Mouse (Mus musculus) forebrain, embryonic 14.5 days (tissue): ENCODE results near the gene Actc1. TPM values are rescaled to one million over a fixed set of nuclear protein-coding genes. Genes with fewer than 3 reads are reported as not detected.

Experiments used
- ATAC-seq: fragments of 200-750 bp; cut with Nextera tagmentation; 2 replicates; pipeline ENCODE4 v1.8.0; 2017; ENCODE audit warnings: mild to moderate bottlenecking, moderate library complexity
- DNase-seq: peaks from one replicate; pipeline ENCODE4 v3.0.0-alpha.2; 2015; ENCODE audit warnings: low spot score
- H3K27ac ChIP-seq: fragments of 300-500 bp; sonication (generic); 2 replicates; pipeline ENCODE4 v1.5.1; 2014; ENCODE audit warnings: low read depth, mild to moderate bottlenecking, control low read depth, low read length, moderate library complexity
- H3K27me3 ChIP-seq: fragments of 300-500 bp; sonication (generic); replicated peaks from 2 replicates; pipeline ENCODE4 v1.6.1; 2014; ENCODE audit warnings: low read length, control low read depth, mixed read lengths; ENCODE audit not compliant: control insufficient read depth, insufficient read depth
- H3K36me3 ChIP-seq: fragments of 300-500 bp; sonication (generic); 2 replicates; pipeline ENCODE4 v1.6.1; 2014; ENCODE audit warnings: low read length, control low read depth; ENCODE audit not compliant: control insufficient read depth, insufficient read depth
- H3K4me1 ChIP-seq: fragments of 300-500 bp; sonication (generic); 2 replicates; pipeline ENCODE4 v1.6.1; 2014; ENCODE audit warnings: antibody characterized with exemption, low read length, control low read depth; ENCODE audit not compliant: control insufficient read depth, insufficient read depth
- H3K4me2 ChIP-seq: fragments of 300-500 bp; sonication (generic); 2 replicates; pipeline ENCODE4 v1.6.1; 2014; ENCODE audit warnings: mild to moderate bottlenecking, control low read depth, low read length
- H3K4me3 ChIP-seq: fragments of 300-500 bp; sonication (generic); 2 replicates; pipeline ENCODE4 v1.5.1; 2014; ENCODE audit warnings: low read depth, low read length, control low read depth
- H3K9ac ChIP-seq: fragments of 300-500 bp; sonication (generic); 2 replicates; pipeline ENCODE4 v1.6.1; 2014; ENCODE audit warnings: mild to moderate bottlenecking, low read length, control low read depth, moderate library complexity
- H3K9me3 ChIP-seq: fragments of 300-500 bp; sonication (generic); replicated peaks from 2 replicates; pipeline ENCODE4 v1.6.1; 2016; ENCODE audit warnings: low read length, control low read depth, mixed read lengths; ENCODE audit not compliant: control insufficient read depth
- WGBS: fragments of 180-500 bp; shearing (Covaris S2); extraction: QIAGEN DNeasy Blood & Tissue Kit; methylation state at CpG from one replicate; pipeline ENCODE4 v1.1.7; 2014; 5-methylcytosine and 5-hydroxymethylcytosine counted together
- polyA plus RNA-seq: library from polyadenylated mRNA; unstranded; fragments of >200 nt; fragmentation: Nextera tagmentation; extraction: Ambion mirVana; gene quantifications from 2 replicates; pipeline ENCODE4 v1.2.1, GENCODE M21; 2014

Gene Actc1
- polyA plus RNA-seq = 0.43 and 0.57 TPM in 2 replicates

DNA sequence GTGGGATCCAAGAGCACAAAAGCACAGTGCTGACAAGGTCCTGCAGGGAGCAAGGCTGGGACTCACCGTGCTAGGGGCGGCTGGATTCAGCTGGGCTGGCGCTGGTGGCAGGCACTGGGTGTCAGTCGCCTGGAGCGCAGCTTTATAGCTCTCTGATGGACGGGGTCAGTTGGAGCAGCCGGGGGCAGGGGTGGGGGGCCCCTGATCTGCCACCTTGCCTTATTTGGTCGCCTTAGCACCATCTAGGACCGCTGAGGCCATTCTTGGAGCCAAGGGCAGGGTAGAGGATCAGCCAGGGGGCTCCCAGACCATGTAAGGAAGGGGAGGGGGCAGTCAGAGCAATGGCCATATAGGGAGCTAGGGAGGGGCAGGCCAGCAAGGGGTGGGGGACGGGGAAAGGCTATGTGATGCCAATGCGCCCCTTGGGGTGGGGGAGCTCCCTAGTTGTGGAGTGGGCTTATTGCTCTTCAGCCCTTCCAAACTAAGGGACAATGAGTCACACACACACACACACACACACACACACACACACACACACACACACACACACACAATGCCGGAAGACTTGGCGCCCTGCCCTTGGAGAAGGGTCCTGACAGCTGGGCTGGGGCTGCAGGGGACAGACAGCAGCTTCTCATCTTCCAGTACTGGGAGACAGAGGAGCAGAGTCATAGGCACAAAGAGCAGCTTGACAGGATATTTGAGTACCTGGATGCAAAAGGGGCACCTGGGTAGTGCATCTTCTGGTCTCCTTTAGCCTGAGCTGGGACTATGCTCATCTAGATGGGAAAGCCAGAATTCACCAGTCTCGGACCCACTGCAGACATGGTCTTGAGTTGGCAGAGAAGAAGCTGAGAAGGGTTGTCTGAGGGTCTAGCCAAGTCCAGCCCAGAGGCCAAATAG is at the start of gene Actc1:
Actc1 (minus strand) TSS at position 853 of the 903 bp plus-strand sequence.
- Histone ChIP-seq H3K27ac (no peak within 1 kb of the TSS), H3K27me3 (no peaks in the 10 kb centered on the region), H3K4me2 (no peak within 1 kb of the TSS), H3K9ac (no peak within 1 kb of the TSS), H3K9me3 (no peaks in the 10 kb centered on the region), H3K36me3 (no peaks in the 10 kb centered on the region), H3K4me3 (no peak within 1 kb of the TSS), H3K4me1 (peaks cover 7% of the 10 kb centered on the region)
- 60% methylated on average over 13 of the region's 14 CpGs for WGBS
- DNase-seq (no peak), ATAC-seq (no peak)

DNA sequence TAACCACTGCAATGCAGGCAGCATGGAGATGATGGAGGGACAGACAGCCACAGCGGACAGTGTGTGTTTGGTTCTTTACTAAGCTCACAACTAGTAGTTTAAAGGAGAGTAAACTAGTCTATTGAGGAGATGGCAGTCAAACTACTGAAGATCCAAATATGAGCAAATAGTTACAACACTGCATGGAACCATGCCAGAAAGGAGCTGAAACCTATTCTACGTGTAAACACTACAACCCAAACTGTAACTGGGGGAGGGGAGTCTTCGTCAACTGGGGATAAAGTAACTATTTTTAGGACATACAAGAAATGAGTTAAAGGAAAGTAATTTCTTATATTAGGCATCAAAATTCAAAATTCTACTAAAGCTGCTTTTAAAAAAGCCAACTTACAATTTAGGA is 49.1 kb upstream of the Actc1 start:
- Histone ChIP-seq H3K9ac (no peak overlapping the region), H3K27ac (no peak overlapping the region), H3K27me3 (no peaks in the 10 kb centered on the region), H3K36me3 (peaks cover 70% of the 10 kb centered on the region), H3K4me1 (no peaks in the 10 kb centered on the region), H3K4me2 (no peak overlapping the region), H3K4me3 (no peak overlapping the region), H3K9me3 (no peaks in the 10 kb centered on the region)
- ATAC-seq = no peak
- WGBS = 85% methylated on average over 3 of the region's 3 CpGs
- no peak for DNase-seq

DNA sequence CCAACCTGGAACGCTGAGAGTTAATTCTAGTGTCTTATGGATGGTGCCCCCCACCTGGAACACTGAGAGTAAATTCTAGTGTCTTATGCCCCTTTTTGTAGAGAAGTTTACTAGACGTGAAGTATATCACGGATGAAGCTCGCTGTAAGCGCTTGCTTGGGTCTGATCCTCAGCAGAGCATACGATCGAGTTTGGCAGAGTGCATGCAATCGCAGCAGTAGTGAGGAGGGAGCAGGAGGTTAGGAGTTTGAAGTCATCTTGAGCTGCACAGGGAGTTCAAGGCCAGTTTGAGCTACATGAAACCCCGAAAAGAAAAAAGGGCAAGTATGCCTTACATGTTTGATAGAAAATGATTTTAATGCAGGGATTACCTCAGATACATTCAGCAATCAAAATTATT is 47.5 kb upstream of the Actc1 start:
- H3K27me3 ChIP-seq = no peaks in the 10 kb centered on the region
- H3K4me2 ChIP-seq = no peak overlapping the region
- H3K36me3 ChIP-seq = peaks cover 62% of the 10 kb centered on the region
- ATAC-seq = no peak
- H3K27ac ChIP-seq = no peak overlapping the region
- 94% methylated on average over 9 of the region's 9 CpGs for WGBS
- H3K4me3 ChIP-seq = no peak overlapping the region
- H3K4me1 ChIP-seq = no peaks in the 10 kb centered on the region
- H3K9ac ChIP-seq = no peak overlapping the region
- H3K9me3 ChIP-seq = no peaks in the 10 kb centered on the region
- DNase-seq = no peak

DNA sequence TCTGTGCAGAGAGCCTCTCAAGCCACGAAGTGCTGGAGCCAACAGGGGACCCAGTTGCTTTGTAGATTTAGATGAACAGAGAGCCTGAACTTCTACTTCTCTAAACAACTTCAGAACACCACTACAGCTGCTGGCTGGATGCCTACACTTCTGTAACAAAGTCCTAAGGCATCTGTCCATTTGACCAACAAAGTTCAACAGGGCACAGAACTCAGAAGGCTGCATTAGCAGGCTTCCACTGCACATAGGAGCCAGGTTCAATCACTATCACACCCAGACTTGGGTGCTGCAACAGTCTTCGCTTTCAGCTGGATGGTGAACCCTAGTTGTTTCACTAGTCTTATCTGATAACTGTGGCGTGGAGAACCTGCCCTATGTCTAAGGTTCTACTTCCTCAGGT is 46.5 kb upstream of the Actc1 start:
- no peaks in the 10 kb centered on the region for H3K4me1 ChIP-seq
- WGBS = 94% methylated on average over 3 of the region's 3 CpGs
- DNase-seq = no peak
- H3K9ac ChIP-seq = no peak overlapping the region
- H3K4me2 ChIP-seq = no peak overlapping the region
- H3K27me3 ChIP-seq = no peaks in the 10 kb centered on the region
- H3K27ac ChIP-seq = no peak overlapping the region
- H3K9me3 ChIP-seq = no peaks in the 10 kb centered on the region
- H3K36me3 ChIP-seq = peaks cover 53% of the 10 kb centered on the region
- H3K4me3 ChIP-seq = no peak overlapping the region
- ATAC-seq = no peak

DNA sequence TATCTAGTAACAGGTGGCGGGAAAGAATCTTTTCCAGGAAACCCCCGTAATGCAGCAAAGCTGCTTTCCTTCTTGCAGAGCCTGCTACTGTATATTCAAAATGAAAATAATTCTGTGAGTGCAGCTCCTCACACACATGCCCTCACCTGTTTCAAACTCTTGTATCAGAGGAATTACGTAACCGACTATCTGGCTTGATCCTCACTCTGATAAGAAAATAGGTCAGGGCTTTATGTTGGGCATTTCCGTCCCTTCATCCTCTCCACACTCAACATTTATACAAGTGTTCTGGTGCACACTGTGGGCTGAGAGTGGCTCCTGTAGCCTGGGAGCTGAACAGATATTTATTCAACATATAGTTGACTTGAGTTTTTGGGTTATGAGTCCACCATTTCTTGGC is 45.8 kb upstream of the Actc1 start:
- Histone ChIP-seq H3K27ac (no peak overlapping the region), H3K9me3 (no peaks in the 10 kb centered on the region), H3K4me3 (no peak overlapping the region), H3K4me2 (no peak overlapping the region), H3K9ac (no peak overlapping the region), H3K36me3 (peaks cover 46% of the 10 kb centered on the region), H3K4me1 (no peaks in the 10 kb centered on the region), H3K27me3 (no peaks in the 10 kb centered on the region)
- ATAC-seq = no peak
- WGBS = 97% methylated on average over 5 of the region's 5 CpGs
- no peak for DNase-seq

DNA sequence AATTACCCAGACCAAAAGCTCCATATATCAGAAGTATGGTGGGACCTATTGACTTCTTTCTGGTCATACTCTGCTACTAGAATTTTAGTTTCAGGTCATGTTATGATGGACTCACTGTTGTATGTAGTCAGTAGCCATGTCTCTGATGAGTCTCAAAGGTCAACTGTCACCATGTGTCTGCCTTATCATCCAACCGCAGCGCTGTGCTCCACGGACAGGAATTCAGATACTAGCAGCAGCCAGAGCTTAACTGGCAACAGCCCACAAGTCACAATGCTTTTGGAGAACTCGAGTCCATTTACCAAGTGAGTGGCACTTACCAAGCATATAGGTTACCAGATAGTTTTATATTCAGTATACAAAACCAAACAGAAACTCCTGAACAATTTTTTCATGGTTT is 44.3 kb upstream of the Actc1 start:
- ATAC-seq = no peak
- no peaks in the 10 kb centered on the region for H3K9me3 ChIP-seq
- H3K9ac ChIP-seq = no peak overlapping the region
- DNase-seq = no peak
- 94% methylated on average over 4 of the region's 4 CpGs for WGBS
- H3K27ac ChIP-seq = no peak overlapping the region
- H3K4me3 ChIP-seq = no peak overlapping the region
- no peak overlapping the region for H3K4me2 ChIP-seq
- H3K4me1 ChIP-seq = no peaks in the 10 kb centered on the region
- peaks cover 36% of the 10 kb centered on the region for H3K36me3 ChIP-seq
- H3K27me3 ChIP-seq = no peaks in the 10 kb centered on the region

DNA sequence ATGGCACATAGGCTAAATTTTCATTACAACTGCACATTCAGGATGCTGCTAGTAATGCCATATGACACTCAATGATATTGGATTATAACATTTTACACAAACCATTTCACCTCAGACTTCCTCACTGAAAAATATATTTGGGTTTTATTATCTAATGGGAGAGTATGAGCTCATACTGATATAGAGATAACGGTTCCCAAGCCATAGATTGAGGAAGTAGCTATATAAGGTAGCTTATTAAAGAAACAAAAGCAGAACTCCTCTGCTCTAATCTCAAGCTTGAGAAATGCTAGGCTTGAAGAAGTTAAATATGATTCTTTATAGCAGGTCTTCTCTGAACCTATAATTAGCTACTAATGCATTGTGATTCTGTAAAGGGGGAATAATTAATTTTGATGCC is 43.2 kb upstream of the Actc1 start:
- no peaks in the 10 kb centered on the region for H3K4me1 ChIP-seq

DNA sequence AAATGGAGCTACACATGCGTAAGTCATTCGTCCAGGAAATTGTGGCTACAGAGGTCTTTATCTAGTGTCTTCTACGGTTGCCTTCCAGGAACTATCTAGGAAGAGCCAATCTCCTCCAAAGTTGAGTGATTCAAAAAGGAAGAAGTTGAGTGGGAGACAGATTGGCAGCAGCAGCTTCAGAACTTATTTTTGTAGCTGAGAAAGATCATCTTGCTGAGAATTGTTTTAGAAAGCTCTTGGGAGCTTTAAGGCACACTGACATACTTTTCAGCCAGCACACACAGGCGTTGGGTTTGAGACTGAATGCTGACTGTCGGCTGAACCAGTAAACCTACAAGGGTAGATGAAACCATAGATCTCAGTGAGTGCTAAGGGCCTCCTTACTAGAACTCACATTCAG is 42.0 kb upstream of the Actc1 start:
- no peak for DNase-seq
- no peaks in the 10 kb centered on the region for H3K9me3 ChIP-seq
- WGBS = 89% methylated on average over 5 of the region's 5 CpGs
- ATAC-seq = no peak
- peaks cover 15% of the 10 kb centered on the region for H3K36me3 ChIP-seq
- no peak overlapping the region for H3K4me2 ChIP-seq
- H3K4me3 ChIP-seq = no peak overlapping the region
- H3K27me3 ChIP-seq = no peaks in the 10 kb centered on the region
- H3K9ac ChIP-seq = no peak overlapping the region
- no peak overlapping the region for H3K27ac ChIP-seq
- no peaks in the 10 kb centered on the region for H3K4me1 ChIP-seq

More for the DNA sequence above, 43.2 kb upstream of the Actc1 start:
- peaks cover 27% of the 10 kb centered on the region for H3K36me3 ChIP-seq
- no peak overlapping the region for H3K4me3 ChIP-seq
- no peak overlapping the region for H3K4me2 ChIP-seq
- H3K9ac ChIP-seq = no peak overlapping the region
- no peaks in the 10 kb centered on the region for H3K27me3 ChIP-seq
- no peak overlapping the region for H3K27ac ChIP-seq
- H3K9me3 ChIP-seq = no peaks in the 10 kb centered on the region
- WGBS = 71% methylated on average over 1 of the region's 1 CpGs
- ATAC-seq (no peak), DNase-seq (no peak)

DNA sequence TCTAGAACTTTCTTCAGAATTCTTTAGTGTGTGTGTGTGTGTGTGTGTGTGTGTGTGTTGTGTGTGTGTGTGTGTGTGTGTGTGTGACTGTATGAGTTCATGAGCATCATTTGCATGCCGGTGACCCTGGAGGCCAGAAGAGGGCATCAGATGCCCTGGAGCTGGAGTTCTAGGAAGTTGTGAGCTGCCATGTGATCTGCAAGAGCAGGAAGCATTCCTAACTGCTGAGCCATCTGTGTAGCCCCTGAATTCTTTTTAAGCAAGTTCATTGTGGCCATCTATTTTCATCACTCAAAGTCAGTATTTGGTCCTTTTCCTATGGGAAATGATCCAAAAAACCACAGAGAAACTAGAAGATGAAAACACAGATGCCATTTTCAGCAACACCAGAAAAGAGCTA is 41.3 kb upstream of the Actc1 start:
- H3K4me2 ChIP-seq = no peak overlapping the region
- H3K4me1 ChIP-seq = no peaks in the 10 kb centered on the region
- DNase-seq = no peak
- 100% methylated on average over 1 of the region's 1 CpGs for WGBS
- H3K9me3 ChIP-seq = no peaks in the 10 kb centered on the region
- H3K9ac ChIP-seq = no peak overlapping the region
- no peaks in the 10 kb centered on the region for H3K27me3 ChIP-seq
- H3K36me3 ChIP-seq = peaks cover 8% of the 10 kb centered on the region; the same call in 1 of the 2 replicates
- H3K27ac ChIP-seq = no peak overlapping the region
- H3K4me3 ChIP-seq = no peak overlapping the region
- ATAC-seq = no peak
